Mouse (Mus musculus) midbrain, postnatal 0 days (tissue): ENCODE results near the gene Kctd8. TPM values are rescaled to one million over a fixed set of nuclear protein-coding genes. Genes with fewer than 3 reads are reported as not detected.

Experiments
- ATAC-seq: fragments of 200-750 bp; cut with Nextera tagmentation; 2 replicates; pipeline ENCODE4 v1.8.0; 2017; ENCODE audit warnings: moderate number of reproducible peaks, mild to moderate bottlenecking, moderate TSS enrichment, moderate library complexity; ENCODE audit not compliant: low FRiP score
- DNase-seq: peaks from one replicate; pipeline ENCODE4 v3.0.0-alpha.2; 2015; ENCODE audit warnings: low spot score
- H3K27ac ChIP-seq: fragments of 300-500 bp; sonication (generic); 2 replicates; pipeline ENCODE4 v1.5.1; 2014; ENCODE audit warnings: low read depth, mild to moderate bottlenecking, low read length, mixed read lengths
- H3K27me3 ChIP-seq: fragments of 300-500 bp; sonication (generic); 2 replicates; pipeline ENCODE4 v1.6.1; 2014; ENCODE audit warnings: low read length, control low read depth, mixed read lengths; ENCODE audit not compliant: insufficient read depth
- H3K36me3 ChIP-seq: fragments of 300-500 bp; sonication (generic); 2 replicates; pipeline ENCODE4 v1.6.1; 2014; ENCODE audit warnings: low read length, control low read depth, mixed read lengths; ENCODE audit not compliant: insufficient read depth
- H3K4me1 ChIP-seq: fragments of 300-500 bp; sonication (generic); 2 replicates; pipeline ENCODE4 v1.6.1; 2014; ENCODE audit warnings: mild to moderate bottlenecking, control low read depth, antibody characterized with exemption, low read length, mixed read lengths; ENCODE audit not compliant: insufficient read depth
- H3K4me2 ChIP-seq: fragments of 300-500 bp; sonication (generic); 2 replicates; pipeline ENCODE4 v1.6.1; 2014; ENCODE audit warnings: low read depth, mild to moderate bottlenecking, low read length, mixed read lengths; ENCODE audit not compliant: poor library complexity, severe bottlenecking
- H3K4me3 ChIP-seq: fragments of 300-500 bp; sonication (generic); 2 replicates; pipeline ENCODE4 v1.5.1; 2014; ENCODE audit warnings: low read depth, mild to moderate bottlenecking, low read length, moderate library complexity
- H3K9ac ChIP-seq: fragments of 300-500 bp; sonication (generic); replicated peaks from 2 replicates; pipeline ENCODE4 v1.6.1; 2014; ENCODE audit warnings: mild to moderate bottlenecking, low read length, moderate library complexity, mixed read lengths; ENCODE audit not compliant: poor library complexity, severe bottlenecking
- H3K9me3 ChIP-seq: fragments of 300-500 bp; sonication (generic); 2 replicates; pipeline ENCODE4 v1.6.1; 2016; ENCODE audit warnings: low read length, control low read depth
- CTCF ChIP-seq: IDR thresholded peaks from 2 replicates; pipeline ENCODE4 v1.5.1; 2016; ENCODE audit warnings: antibody characterized with exemption, mild to moderate bottlenecking
- WGBS: fragments of 180-500 bp; shearing (Covaris S2); extraction: QIAGEN DNeasy Blood & Tissue Kit; methylation state at CpG from one replicate; pipeline ENCODE4 v1.1.7; 2014; 5-methylcytosine and 5-hydroxymethylcytosine counted together
- polyA plus RNA-seq: library from polyadenylated mRNA; unstranded; fragments of >200 nt; fragmentation: Nextera tagmentation; extraction: Ambion mirVana; gene quantifications from 2 replicates; pipeline ENCODE4 v1.2.1, GENCODE M21; 2015
- total RNA-seq: library from RNA; depleted of rRNA; stranded (reverse); fragments of >200 nt; gene quantifications from 2 replicates; pipeline ENCODE4 v1.2.3, GENCODE M21; 2014; rRNA removed

Kctd8 gene
- 57.3 and 58.6 TPM in 2 replicates for total RNA-seq
- polyA plus RNA-seq: 32.8 and 33.5 TPM in 2 replicates

DNA sequence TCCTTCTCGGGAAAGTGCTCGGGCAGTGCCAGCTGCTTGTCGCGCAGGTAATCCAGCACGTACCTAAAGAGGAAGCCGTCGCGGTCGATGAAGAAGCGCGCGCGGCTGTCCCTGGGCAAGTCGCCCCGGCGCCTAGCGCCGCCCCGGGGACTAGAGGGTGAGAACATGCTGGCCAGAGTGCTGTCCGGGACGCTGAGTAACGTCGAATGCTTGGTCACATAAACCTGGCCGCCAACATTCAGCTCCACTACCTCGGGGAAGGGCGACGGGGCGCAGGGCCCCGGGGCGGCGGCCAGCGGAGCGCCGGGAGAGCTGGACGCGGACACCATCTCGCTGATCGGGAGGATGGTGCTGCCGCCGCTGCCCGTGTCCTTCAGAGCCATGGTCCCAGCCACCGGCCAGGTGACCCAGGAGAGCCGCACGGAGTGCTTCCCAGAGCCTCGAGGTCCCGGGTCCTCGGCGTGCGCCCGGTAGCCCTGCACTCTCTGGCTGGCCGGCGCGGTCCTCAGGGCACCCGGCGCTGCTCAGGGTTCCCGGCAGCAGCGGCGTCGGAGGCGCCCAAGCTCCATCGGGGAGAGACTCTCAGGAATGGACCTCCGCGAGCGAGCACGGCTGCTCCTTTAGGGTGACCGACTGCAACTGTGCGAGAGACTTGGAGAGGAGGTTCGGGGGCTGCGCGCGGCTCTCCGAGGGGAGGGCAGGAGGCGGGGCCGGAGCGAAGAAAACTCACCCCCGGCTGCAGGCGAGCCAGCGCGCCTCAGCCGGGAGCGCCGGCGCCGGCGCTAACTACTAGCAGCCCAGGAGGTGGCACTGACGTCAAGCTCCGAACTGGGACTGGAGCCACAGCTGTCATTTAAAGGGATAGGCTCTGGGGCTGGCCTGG lies at the start of gene Kctd8:
Kctd8 (minus strand) TSS at position 761 of the 883 bp plus-strand sequence.
- H3K4me2 ChIP-seq: peak within 1 kb of the TSS; percentile 77
- peak within 1 kb of the TSS; percentile 67 for H3K9ac ChIP-seq
- peak within 1 kb of the TSS; percentile 58 for H3K27ac ChIP-seq
- DNase-seq (peak; percentile 95), ATAC-seq (peak; percentile 91)
- no peaks in the 10 kb centered on the region for H3K9me3 ChIP-seq
- no peaks in the 10 kb centered on the region for H3K36me3 ChIP-seq
- peak; percentile 68 for TF ChIP-seq CTCF
- H3K27me3 ChIP-seq: peaks cover 3% of the 10 kb centered on the region; the same call in 1 of the 2 replicates
- no peaks in the 10 kb centered on the region for H3K4me1 ChIP-seq
- peak within 1 kb of the TSS; percentile 79 for H3K4me3 ChIP-seq
- under 1% methylated on average over 83 of the region's 87 CpGs for WGBS

DNA sequence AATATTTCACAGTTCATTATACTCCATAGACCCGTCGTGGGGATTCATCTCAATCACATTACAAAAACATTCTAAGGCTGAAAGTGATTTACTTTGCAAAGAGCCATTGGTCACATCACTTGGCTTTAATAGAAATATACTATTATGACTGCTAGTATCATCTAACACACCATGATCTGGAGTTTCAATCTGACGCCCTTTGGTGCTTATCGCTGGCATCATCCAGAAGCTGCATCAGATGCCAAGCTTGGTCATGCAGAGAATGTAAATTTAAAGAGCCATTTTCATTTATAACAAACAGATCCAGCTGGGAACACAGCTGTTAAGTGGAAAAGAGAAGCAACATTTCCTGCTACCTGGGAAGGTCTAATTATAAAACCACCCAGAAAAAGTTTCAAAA lies 37.6 kb upstream of the Kctd8 start:
- Histone ChIP-seq H3K4me1 (no peaks in the 10 kb centered on the region), H3K9me3 (no peaks in the 10 kb centered on the region), H3K4me2 (no peak overlapping the region), H3K4me3 (no peak overlapping the region), H3K36me3 (no peaks in the 10 kb centered on the region), H3K27ac (no peak overlapping the region), H3K27me3 (no peaks in the 10 kb centered on the region), H3K9ac (no peak overlapping the region)
- DNase-seq (peak; percentile 50), ATAC-seq (no peak)
- TF ChIP-seq CTCF: no peak
- WGBS: 87% methylated on average over 4 of the region's 4 CpGs

DNA sequence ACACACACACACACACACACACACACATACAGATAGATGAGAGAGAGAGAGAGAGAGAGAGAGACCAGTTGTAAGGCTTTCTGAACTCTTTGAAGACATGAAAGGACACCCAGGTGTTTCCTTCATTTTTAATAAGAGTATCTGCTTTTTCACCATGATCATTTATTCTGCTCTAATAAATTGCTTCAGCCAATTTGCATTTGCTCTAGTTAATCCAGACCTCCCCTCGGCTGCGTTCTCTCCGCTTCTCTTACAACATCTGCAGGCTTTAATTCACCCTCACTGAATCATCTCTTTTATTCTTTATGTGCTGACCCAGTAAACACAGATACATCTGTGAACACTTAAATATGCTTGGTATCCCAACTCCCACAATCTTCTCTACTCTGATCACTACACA lies 9.1 kb upstream of the Kctd8 start:
- WGBS: 55% methylated on average over 3 of the region's 3 CpGs
- no peak overlapping the region for H3K4me2 ChIP-seq
- no peak overlapping the region for H3K4me3 ChIP-seq
- no peak overlapping the region for H3K27ac ChIP-seq
- no peaks in the 10 kb centered on the region for H3K9me3 ChIP-seq
- no peak overlapping the region for H3K9ac ChIP-seq
- TF ChIP-seq CTCF: no peak
- H3K4me1 ChIP-seq: no peaks in the 10 kb centered on the region
- no peak for DNase-seq
- ATAC-seq: no peak
- no peaks in the 10 kb centered on the region for H3K36me3 ChIP-seq
- H3K27me3 ChIP-seq: no peaks in the 10 kb centered on the region

DNA sequence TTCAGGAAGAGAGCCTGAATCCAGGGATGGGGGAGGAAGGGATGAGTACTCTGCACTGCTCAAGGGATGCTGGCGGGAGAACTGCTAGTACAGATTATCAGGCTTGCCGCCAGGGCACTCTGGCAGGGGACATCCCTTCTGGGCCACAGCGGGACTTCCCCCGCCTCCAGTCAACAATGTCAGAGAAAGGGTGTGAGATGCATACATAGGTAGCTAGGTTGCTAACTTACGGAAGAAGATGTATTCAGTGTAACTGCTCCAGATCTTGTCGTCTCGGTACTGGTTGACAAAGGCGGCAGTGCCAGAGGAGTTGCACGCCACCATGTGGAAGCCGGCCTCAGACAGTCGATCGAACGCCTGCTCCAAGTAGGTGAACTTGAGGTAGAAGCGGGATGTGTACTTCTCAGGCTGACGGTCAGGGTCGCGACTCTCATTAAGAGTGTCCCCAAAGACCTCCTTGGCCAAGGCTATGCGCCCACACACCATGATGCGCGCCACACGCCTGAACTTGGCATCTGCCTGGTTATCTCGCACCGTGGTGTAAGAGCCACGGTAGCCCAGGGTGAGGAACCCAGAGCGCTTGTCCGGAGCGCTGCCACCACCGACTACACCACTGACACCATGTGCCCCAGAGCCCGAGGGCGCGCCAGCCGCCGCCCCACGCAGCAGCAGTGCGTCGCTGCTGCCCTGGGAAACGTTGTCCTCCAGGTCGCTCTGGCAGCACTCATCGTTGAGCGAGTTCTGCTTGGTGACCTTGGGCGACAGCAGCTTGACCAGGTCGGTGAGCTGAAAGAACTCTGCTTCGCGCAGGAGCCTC lies 1.2 kb downstream of the Kctd8 start:
- Histone ChIP-seq H3K9me3 (no peaks in the 10 kb centered on the region), H3K9ac (peak overlapping the region; percentile 67), H3K36me3 (no peaks in the 10 kb centered on the region), H3K4me2 (peak overlapping the region; percentile 77), H3K27me3 (peaks cover 3% of the 10 kb centered on the region; the same call in 1 of the 2 replicates), H3K4me1 (no peaks in the 10 kb centered on the region), H3K4me3 (peak overlapping the region; percentile 79), H3K27ac (peak overlapping the region; percentile 58; the same call in 1 of the 2 replicates)
- TF ChIP-seq CTCF: peak; percentile 77
- WGBS: under 1% methylated on average over 44 of the region's 44 CpGs
- ATAC-seq (peak; percentile 56), DNase-seq (peak; percentile 83)

DNA sequence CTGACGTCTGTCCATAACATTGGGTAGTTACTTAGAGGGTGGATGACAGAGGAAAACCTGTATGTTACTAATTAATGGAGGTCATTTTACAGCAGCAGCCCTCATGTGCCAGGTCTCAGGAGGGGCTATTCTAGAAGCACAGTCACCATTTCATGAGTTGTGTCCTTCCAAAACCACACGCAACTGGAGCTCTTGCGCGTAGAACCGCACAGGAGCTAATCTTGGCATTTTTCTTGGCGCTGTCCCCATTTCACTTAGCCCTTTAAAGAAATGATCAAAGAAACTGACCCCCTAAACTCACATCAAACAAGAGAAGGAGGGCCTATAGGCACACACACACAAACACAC lies 1.9 kb downstream of the Kctd8 start:
- TF ChIP-seq CTCF: no peak
- Histone ChIP-seq H3K4me1 (no peaks in the 10 kb centered on the region), H3K9ac (peak overlapping the region; percentile 67), H3K9me3 (no peaks in the 10 kb centered on the region), H3K4me3 (peak overlapping the region; percentile 79), H3K27ac (no peak overlapping the region; the same call in 1 of the 2 replicates), H3K27me3 (peaks cover 3% of the 10 kb centered on the region; the same call in 1 of the 2 replicates), H3K36me3 (no peaks in the 10 kb centered on the region), H3K4me2 (peak overlapping the region; percentile 77)
- peak; percentile 15 for DNase-seq
- WGBS: 60% methylated on average over 6 of the region's 6 CpGs
- ATAC-seq: no peak
